Mouse (Mus musculus) activated CD4-positive, CD25-positive, alpha-beta regulatory T cell, adult 4 months (primary cell): ENCODE results near the gene Fyn. TPM values are rescaled to one million over a fixed set of nuclear protein-coding genes. Genes with fewer than 3 reads are reported as not detected.

Experiments used
- ATAC-seq: one replicate; pipeline ENCODE4 v1.8.0; 2017
- polyA plus RNA-seq, 2 experiments: library from polyadenylated mRNA; unstranded; fragments of 100-300 nt; shearing (Covaris generic); gene quantifications; one replicate each; pipeline ENCODE4 v1.2.1; 2017

Fyn gene
- polyA plus RNA-seq, 2 experiments from 2014 or later, result 78.3 to 103 TPM

DNA sequence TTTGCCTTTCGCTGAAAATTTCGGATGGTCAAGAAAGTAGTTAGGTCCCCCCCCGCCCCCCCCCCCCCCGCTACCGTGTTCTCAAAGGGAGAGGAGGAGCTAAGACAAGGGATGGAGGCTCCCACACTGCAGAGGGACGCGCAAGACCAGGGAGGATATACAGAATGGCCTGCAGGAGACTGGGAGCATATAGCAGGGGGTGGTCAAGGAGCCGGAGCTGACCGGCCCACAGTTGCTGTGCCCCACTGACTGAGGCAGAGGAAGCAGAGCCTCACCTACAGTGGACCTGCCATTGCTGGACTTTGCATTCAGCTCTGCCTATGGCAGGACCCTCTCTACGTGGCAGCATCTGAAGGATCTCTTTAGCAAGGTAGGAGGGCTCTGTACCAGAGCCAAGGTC, 10.6 kb downstream of the Fyn start:
- ATAC-seq, result no peak

DNA sequence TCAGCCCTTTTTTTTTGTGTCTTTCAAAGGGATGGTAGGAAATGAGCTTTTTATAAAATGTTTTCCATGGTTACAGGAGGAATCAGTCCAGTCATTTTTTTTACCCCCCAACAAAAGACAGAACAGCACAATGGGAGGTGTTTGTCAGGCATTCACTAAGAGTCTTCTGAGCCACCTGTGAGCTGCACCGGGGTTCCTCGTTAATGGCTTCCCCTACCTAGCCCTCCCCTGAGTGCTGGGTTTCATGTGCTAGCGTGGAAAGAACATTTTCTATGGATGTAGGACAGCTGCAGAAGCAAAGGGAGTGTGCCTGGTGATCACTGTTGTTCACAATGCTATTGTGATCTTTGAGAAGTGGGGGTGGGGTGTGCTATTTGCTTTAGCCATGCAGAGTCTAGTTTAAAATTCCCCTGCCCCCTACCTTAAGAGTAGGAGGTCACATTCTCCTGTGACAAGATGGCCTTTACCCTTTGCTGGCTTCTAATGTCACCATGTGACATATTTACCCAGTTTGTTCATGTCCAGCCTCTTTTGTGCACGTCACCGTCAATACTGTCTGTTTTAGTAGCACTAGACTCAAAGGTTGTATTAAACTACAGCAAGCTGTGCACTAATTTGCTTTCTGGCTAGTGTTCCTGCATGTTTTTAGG, 11.2 kb downstream of the Fyn start:
- ATAC-seq, result no peak

DNA sequence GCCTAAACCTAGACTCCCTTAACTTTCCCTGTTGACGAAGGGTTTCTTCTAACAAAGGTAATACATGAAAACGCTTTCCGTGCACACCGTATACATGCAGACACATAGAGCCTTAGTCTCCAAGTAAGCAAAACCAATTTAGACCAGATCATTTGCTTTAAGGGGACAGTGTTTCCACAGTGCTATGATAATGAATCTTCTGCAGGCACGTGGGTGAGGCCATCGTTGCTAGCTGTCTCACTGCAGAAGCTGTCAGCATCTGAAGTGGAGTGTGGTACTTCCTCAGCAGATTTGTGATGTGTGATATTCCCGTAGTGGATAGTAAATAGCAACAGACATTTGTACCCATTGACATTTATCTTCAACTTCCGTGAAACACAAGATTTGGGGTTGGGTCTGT, 16.6 kb downstream of the Fyn start:
- no peak for ATAC-seq

DNA sequence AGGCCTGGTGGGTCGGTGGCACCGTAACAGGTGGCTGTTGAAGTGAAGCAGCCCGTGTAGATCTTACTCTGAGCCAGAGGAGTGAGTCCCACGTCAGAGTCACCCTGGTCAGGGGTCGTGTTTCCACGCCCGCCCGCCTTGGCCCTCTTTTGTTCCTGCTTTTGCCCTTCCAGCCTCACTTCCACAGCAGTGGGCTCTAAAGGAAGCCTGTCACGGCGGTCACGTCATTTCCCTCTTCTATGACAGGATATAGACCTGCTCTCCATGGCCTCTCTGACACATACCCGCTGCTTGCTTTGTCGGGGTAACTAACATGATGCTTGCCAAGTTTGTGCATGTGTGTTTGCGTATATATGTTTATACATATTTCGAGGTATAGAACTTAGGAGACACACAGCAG, 17.5 kb downstream of the Fyn start:
- ATAC-seq, result peak; percentile 61

DNA sequence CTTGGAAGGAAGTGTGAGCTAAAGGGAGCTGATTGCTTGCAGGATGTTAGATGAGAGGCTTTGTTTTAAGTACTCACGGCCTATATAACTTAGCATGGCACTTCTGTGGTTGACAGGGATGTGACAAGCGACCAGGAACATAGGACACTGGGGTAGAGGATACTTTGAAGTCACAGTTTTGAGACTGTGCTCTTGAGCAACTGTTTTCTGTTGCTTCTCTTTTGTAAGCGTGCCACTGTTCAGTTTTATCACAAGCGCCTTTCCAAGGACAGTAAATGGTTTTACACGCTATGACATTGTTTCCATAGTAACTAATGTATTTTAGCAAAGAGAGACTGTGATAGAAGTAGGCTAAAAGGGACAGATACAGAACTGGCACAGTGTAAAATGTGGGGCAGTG, 18.4 kb downstream of the Fyn start:
- peak; percentile 29 for ATAC-seq

DNA sequence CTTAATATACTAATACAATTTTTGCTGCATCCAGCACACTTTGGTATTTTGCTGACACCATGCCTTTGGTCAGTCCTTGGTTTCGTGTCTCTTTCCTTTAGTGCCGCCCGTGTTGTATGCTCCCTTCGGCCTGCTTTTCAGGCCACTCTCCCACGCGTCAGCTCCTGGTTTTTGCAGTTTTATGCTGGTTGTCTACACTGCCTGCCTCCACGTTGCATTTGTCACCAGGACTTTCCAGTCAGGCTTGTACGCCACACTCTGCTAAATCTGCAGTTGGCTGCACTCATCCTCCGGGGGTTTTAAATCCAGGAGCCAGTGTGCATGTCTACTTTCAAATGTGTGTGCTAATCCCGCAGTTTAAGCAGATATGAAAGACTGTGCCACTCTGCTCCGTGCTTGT, 18.9 kb downstream of the Fyn start:
- ATAC-seq, result no peak

DNA sequence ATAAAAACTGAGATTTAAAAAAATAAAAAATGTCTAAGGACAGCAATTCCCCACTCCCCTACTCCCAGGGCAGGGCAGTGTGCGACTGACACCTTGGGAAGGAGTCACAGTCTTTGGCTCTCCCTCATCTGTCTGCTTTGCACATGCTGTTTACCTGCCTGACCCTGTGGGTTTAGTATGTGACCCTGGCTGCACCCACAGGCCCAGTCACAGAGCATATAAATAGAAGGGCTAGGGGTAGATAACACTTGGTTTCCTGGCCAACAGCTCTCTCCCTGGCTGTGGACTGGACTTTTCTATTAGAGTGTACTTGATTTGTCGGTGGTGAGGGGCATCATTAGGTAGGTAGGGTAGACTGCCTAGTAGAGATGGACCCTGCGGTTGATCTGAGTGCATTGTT, 19.5 kb downstream of the Fyn start:
- ATAC-seq, result no peak

DNA sequence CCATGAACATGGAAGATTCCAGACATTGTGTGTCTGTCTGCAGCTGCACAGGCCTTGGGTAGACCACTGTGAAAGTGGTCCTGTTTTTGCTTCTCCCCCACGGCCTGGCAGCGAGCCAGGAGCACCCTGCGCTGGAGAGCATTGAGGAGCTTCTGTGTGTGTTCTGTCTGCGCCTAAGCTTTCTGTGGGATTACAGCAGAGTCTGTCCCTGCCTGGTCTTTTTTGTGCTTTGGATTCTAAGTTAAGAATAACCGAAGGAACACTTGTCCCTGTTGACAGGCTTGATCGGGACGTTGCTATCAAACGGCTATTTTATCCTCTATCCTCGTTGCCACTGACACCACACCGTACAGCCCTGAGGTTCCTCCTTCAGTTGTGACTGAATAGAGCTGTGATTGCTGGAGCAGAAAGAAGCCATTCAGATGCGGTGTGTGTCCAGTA, 20.8 kb downstream of the Fyn start:
- no peak for ATAC-seq

DNA sequence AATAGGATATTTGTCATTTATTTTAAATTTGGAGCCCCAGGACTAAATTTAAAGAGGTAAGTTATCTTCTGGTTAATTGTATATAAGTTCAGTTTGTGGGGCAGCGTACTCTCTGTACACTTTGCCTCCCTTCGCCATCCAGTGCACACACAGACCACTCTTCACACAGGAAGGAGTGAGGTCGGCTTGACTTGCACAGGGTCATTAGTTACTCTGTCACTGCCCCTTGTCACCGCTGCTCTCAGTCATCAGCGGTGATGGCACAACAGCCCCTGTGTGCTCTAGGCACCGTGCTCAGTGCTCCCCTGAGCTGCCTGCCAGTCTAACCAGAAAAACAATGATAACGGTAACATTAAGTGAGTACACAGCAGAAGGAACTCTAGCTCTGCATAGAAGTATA, 21.9 kb downstream of the Fyn start:
- no peak for ATAC-seq

DNA sequence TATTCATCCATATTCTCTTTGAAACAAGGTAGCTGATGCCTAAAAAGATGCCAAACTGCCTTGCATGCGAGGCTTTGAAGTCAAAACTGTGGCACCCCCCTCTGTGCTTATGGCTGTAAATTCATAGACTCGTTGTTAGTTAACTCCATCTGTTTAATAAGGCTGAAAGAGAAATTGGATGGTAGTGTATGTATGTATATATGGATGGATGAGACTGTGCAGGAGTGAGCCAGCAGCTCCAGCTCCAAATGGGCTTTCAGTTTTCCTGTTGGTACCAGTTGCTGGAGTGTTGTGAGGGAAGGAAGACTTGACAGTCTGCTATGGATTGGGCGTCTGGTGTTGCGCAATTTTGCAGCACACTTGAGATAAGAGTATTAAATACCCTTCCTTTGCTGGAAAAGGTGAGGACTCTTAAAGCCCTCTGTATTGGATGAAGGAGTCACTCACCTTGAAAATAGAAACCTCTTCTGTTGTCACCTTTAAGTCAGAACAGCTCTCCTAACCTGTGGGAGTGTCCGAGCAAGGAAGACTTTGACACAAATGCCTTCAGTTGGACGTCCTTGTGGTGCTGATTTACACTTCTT, 24.3 kb downstream of the Fyn start:
- ATAC-seq, result no peak

DNA sequence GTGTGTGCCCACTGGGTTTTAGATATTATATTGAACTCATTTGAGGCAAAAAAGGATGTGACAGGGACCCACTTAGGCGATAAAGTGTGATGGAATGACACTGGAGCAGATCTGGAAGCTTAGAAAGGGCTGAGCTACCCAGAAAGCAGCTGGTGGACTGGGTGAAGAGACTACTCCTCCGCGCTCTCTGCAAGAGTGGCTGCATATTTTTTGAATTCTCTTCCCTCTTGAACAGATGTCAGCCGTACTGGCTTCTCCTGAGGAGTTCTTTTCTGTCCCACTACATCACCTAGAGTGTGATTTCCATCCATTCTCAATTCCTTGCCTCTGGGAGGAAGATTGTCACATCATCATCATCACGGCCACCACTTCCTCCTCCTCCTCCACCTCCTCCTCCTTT, 26.9 kb downstream of the Fyn start:
- ATAC-seq, result no peak

DNA sequence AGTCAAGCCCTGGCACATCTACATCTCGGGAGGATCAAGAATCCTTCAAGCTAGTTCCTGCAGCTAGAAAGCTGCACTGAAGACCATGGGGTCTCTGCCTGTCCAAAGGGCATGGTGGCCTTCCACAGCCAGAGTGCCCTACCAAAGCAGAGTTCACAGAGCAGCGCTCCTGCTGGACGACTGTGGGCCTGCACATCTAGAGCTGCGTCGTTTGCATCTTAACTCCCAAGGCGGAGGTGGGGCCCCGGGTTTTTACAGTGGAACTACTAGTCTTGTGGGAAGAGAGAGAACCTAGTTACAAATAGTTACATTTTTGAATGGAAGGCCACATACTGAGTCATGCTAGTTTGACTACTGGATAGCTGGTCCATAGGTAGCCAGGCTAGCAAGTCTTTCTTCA, 30.3 kb downstream of the Fyn start:
- no peak for ATAC-seq

DNA sequence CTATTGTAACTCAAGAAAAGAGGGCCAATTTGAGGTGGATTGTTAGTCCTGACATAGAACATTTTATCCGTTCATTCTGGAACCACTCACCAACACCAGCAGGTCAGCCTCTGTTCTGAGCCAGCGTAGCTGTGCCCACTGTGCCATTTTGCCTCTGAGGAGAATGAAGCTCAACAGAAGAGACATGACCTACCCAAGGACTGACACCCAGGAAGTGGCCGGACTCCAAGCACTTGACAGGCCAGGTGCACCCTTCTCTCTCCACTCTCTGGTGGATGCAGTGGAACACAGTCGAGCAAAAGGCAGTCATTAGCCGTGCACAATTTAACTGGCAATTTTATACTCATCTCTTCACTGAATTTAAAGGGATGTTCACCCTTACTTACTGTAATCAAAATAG, 31.5 kb downstream of the Fyn start:
- no peak for ATAC-seq

DNA sequence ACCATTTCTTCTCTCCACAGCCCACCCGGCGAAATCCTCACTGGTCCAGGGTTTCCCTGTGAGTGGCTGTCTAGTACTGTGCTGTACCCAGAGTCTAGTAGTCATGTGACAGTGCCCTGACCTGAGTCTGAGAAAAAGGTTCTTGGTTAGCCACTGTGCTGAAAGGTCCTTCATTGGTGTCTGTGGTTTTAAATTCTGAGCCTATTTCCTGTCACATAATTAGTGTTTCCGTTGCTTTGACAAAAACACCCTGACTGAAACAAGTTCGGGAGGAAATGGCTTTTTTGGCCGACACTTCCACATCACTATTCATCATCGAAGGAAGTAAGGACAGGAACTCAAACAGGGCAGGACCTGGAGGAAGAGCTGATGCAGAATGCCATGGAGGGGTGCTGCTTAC, 33.8 kb downstream of the Fyn start:
- peak; percentile 82 for ATAC-seq

DNA sequence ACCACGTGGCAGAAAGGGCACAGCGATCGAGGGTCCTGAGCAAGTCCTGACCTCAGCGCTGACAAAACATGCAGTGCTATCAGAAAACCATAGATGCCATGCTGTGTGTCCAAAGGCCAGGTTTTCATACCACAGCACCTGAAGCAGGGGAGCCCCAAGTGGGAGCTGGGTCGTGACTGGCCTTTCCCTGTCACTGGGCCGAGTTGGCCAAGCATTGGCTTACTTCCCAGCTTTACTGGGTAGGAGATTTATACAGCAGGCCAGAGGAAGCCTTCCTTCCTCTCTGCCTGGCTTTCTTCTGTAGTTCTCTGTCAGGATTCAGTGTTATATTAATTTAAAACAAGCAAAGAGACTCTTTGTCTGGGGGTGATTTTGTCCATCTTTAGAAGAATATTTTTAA, 35.1 kb downstream of the Fyn start:
- no peak for ATAC-seq

DNA sequence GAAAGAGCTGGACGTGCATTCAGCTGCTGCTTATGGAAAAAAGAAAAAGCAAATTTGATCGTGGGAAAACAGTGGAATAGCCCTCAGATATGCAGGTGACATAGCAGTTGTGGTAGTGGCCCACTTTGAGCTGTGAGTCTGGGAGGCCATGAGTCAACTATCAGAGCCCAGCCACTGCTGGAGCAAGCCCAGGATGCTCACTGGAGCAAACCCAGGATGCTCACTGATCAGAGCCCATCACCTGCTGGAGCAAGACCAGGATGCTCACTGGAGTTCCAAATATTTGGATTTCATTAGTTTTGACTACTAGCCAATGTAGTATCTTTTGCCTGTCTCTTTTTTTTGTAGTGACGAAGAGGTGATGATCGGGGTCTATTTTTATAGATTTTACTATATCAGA, 35.5 kb downstream of the Fyn start:
- ATAC-seq, result no peak

DNA sequence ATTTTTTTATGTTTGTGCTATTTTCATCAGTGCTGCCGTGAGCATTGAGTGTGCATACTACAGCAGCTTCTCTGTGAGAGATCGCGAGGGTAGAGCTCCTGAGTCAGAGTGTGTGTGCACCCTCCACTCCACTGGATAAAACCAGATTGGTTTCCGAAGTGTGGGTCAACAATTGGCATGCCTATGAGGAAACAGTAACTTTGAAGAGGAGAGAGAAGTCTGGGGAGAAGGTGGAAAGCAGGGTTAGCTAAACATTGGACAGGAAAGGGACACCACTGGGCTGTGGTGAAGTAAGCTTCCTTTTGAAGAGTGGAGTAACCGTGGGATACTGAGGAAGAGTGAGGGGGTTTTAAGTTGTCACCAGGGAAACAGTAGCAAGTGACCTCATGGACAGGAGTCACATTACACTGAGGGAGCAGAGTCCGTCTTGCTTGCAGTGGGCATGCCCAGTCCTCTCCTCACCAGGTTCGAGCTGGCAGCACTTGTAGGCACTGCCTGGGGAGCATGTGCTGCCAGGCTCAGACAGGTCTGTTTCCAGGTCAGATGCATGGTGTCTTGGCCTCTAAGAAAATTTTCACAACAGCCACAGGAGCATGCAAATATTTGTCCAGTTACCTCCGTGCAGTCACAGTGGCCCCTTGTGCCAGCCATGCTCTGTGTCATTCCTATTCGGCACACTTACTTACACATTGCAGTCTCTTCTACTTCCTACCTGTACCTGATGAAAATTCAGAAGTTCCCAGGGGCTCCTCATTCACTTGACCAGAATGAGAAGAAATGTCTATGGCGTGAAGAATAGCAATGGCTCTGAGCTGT, 37.5 kb downstream of the Fyn start:
- no peak for ATAC-seq

DNA sequence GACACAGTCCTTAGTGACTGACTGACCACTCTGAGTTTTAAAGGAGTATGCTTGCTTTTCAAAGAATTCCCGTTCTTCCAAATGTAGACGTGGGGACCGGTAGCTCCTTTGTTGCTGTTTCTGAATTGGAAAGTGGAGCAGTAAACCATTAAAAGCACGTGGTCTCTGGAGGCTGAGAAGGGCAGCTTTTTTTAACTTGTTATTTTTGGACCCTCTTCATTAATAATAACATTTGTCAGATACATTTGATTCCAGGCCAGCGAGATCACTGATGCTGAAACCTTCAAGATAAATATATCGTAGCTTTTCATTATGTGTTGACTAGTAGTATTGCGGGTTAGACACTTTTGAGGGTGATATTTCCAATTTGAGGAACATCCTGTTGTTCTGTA, 38.1 kb downstream of the Fyn start:
- no peak for ATAC-seq

DNA sequence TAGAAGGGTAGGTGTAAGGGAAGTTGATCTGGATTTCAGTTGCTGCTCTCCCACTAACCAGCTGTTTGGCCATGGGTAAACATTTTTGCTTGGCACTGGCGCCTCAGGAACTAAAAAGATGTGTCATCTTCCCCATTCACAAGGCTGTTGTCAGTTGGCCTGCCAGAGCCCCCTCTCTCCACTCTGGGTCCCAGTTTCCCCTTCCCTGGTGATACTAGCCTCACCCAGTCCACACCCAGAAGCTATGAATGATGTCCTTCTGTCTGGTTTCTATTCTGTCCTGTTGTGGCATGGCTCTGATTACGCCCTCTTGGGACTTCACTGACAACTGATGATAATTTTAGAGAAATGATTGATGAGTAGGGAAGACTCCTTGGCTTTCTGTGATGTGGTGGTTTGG, 38.9 kb downstream of the Fyn start:
- ATAC-seq, result no peak

DNA sequence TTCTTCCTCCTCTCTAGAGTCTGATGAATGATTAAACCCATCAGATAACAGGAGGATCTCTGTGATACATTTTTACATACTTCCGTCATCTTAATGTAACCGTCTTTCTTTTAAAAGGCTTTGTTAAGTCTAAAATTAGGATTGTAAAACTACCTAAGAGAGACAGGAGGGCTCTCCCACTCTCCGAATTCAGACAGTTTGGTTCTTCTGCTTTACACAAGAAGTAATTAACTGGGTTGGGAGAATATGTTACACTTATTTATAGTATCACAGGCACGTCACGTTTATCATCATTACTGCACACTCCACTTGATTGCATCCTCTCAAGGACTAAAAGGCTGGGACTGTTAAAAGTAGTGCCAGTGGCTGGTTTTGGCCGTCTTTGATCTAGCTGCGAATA, 40.9 kb downstream of the Fyn start:
- ATAC-seq, result no peak

DNA sequence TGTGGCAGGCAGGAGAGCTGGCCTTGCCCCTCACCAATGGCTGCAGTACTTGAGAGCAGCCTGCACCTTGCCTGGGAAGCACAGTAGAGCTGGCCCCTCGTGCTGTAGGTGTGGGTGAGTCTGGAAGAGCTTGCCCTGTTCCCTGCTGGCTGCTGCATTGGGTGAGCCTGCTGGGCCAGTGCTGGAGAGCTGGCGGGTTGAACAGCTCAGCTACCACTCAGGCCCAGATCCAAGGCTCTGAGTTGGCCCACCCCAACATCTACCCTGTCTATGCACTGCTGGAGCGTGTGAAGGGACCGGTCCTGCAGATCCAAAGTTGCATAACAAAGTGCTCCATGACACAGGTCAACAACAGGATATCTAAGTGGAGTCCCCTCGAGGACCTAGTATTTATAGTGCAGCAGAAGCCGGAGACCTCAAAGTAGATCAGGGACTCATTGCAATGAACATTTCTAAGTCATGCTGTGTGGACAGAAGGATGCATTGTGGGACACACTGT, 41.5 kb downstream of the Fyn start:
- no peak for ATAC-seq

DNA sequence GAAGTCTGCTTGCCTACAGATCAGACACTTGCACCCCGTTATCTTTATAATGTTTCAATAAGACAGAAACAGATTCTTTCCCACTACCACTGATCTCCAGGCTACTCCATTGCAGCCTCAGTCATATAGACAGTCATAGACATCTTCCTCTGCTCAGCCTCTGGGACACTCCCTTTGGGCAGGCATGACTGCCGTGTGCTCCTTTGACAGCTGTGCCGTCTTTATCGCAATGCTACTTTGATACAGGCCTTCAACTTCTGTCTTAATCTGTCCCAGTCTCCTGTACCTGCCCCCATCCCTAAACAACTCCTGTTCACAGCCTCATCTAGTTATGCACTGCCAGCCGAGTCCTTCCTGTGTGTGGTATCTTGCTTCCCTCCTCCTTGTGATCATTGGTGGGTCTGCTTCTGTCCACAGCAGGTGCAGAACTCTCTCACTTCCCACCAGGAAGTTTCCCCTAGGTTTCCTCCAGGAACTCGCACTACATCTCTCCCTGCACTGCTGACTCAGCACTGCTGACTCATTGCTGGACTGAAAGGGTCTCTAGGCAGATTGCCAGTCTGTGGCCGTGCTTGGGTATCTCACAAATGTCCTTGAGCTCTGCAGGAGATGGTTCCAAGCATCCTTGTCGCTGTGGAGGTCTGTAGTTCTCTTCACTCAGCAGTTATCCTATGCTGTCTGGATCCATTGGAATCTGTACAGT, 43.4 kb downstream of the Fyn start:
- ATAC-seq, result no peak
